Mouse (Mus musculus): ENCODE measurements around the gene Il9r.

Gene Il9r

DNA sequence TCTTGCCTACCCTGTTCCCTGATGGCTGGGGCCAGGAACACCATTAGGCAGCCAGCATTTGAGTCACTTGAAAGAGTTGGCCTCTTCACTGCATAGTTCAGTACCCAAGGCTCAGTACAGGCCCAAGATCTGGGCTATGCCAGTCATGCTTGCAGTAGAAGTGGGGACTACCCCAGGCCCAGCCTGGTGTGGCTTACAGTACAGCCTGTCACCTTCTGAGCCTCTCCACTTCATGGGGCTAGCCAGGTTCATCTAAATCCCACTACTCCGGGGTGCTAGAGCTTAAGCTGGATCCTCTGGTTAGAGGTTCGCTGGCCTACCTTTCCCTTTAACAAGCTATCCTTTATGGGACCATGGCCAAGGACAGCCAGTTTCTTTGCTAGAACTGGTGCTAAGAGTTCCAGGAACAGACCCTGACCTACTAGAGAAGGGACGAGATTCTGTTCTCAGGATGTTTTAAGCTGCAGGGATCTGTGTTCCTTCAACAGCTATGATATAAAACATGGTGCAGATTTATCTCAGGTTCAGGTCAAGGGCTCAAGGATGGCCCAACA, 28.3 kb upstream of the Il9r start:
- in situ Hi-C loops (cut with MboI; ENCODE audit: low pct_unique_long_range_greater_than_20kb in 1 of 2, low sequenced_read_pairs in 2 of 2, unreplicated experiment in 1 of 2), result no loop called here

DNA sequence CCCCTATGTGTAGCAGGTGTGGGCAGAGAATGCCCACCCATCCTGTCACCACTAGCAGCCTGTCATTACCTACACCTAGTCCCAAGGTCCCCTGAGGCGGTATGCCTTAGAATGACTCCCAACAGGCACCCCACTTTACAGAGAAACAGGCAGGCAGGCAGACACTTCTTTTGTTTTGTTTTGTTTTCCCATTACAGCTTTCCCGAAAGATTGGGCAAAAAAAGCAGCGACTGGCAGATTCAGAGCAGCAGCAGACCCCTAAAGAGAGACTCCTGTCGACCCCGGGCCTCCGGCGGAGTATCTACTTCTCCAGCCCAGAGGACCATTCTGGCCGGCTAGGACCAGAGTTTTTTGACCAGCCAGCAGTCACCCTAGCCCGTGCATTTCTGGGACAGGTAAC, 27.5 kb upstream of the Il9r start:
- in situ Hi-C loops (cut with MboI; ENCODE audit: low pct_unique_long_range_greater_than_20kb in 1 of 2, low sequenced_read_pairs in 2 of 2, unreplicated experiment in 1 of 2), result no loop called here

DNA sequence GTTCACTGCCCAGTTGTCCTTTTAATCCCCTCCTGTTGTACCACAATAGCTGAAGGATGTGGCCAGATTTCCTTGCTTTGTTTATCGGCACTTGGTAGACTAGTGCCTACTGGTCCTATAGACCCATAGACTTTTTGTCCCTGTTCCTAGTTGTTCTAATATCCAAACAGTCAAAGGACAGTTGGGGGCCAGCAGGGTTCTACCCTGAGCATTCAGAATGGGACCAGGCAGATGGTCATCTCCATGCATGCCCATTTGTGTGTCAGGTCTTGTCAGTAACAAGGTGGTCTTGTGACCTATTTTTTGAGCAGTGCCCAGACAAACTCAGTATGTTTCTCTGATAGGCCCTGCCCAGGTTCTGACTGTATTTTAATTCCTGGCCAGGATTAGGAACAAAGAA, 27.0 kb upstream of the Il9r start:
- in situ Hi-C loops (cut with MboI; ENCODE audit: low pct_unique_long_range_greater_than_20kb in 1 of 2, low sequenced_read_pairs in 2 of 2, unreplicated experiment in 1 of 2), result no loop called here

DNA sequence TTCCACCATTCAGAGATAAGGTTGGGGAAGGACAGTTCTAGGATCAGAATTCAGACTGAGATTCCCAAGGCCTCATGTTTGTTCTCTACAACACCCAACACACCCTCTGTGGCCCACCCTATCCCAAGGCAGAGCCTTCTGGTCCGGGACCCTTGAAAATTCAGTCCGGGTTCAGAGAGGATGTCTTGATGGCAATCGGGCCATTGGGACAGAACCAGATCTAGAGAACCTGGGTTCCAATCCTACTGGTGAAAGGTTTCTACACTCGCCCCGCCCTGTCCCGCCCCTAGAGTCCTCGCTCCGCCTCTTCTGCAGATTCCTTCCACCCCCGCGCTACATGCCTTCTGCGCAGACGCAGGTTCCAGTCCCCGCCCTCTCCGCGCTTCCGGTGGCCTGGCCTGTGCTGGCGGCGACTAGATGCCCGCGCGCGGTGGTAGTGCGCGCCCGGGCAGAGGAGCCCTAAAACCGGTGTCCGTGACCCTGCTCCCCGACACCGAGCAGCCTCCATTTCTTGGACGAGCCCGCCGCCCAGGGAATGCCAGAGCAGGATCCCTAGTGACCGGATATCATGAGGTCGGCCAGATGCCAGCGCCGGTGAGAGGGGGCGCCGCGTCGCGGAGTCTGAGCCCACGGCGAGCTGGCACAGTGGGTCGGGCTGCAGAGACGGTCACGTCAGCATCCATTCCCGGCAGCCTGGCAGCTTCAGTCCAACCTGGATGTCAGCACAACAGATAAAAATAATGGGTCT, 26.2 kb upstream of the Il9r start, which contains the start of gene Mpg:
TSS of gene Mpg (plus strand) at position 382 of the 748 bp plus-strand sequence.
- in situ Hi-C loops (cut with MboI; ENCODE audit: low pct_unique_long_range_greater_than_20kb in 1 of 2, low sequenced_read_pairs in 2 of 2, unreplicated experiment in 1 of 2), result no loop called here

DNA sequence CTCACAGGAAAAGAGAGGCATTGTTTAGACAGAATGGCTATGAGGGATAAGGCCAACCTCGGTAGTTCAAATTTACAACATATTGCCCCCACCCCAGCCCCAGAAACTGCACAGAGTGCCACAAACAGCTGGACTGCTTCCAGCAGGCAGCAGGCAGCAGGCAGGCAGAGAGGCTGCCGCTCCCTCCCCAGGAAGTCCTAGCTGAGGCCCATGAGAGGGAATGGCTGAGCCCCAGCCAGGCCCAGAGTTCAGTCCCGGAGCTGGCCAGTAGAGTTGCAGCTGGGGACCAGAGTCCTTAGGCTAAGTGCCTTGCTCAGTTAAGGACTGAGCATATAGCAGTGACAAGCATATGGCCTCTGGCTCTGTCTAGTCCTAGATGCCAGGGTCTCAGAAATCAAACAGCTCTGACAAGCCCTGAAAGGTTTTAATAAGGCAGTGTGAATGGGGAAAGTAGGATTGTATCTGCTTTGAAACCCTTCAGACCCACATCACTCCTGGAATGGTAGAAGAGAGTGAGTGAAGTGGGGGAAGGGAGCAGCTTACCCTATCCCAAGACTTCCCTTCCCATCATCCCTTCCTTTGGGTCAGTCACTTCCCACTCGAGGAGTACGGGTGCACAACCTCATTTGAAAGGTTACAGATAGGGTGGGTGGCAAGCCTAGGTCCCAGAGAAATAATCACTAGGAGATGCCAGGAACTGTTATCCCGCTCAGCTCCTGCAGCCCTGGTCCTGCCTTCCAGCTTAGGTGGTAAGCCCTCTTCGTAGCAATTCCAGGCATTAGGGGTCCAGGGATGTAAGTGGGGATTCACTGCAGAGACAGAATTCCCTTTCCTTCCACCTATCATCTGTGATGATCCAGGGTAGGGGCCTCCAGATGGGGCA, 25.4 kb upstream of the Il9r start:
- in situ Hi-C loops (cut with MboI; ENCODE audit: low pct_unique_long_range_greater_than_20kb in 1 of 2, low sequenced_read_pairs in 2 of 2, unreplicated experiment in 1 of 2), result no loop called here

- in situ Hi-C loops (cut with MboI; ENCODE audit: low pct_unique_long_range_greater_than_20kb in 1 of 2, low sequenced_read_pairs in 2 of 2, unreplicated experiment in 1 of 2), result no loop called here
These were observed 24.5 kb upstream of the Il9r start for GRCm38 (mm10) chr11:32224468-32225139.

GRCm38 (mm10) chr11:32223297-32223967, 23.4 kb upstream of the Il9r start:
- in situ Hi-C loops (cut with MboI; ENCODE audit: low pct_unique_long_range_greater_than_20kb in 1 of 2, low sequenced_read_pairs in 2 of 2, unreplicated experiment in 1 of 2), result no loop called here

GRCm38 (mm10) chr11:32222570-32223194, 22.6 kb upstream of the Il9r start:
- in situ Hi-C loops (cut with MboI; ENCODE audit: low pct_unique_long_range_greater_than_20kb in 1 of 2, low sequenced_read_pairs in 2 of 2, unreplicated experiment in 1 of 2), result no loop called here

DNA sequence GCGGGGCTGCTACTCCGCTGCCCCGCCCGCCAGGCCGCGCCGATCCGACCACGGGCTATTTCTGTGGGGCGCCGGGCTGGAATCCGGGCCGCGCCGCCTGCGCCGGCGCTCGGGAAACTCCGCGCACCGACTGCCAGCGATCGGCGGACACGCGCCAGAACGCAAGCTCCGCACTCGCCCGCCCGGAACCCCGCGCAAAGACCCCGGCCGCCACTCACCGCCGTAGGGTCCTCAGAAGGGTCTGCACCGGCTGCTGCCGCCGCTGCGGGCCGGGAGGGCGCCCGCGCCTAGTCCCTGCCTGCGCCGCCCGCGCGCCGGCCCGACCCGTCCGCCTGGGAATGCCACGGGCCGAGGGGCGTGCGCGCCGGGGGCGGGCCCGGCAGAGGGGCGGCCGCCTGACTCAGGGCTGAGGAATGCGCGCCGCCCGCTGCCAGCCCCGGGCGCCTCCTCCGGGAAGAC, 21.9 kb upstream of the Il9r start, which contains the start of gene Rhbdf1:
TSS of gene Rhbdf1 (minus strand) at position 350 of the 459 bp plus-strand sequence.
- in situ Hi-C loops (cut with MboI; ENCODE audit: low pct_unique_long_range_greater_than_20kb in 1 of 2, low sequenced_read_pairs in 2 of 2, unreplicated experiment in 1 of 2), result no loop called here

- in situ Hi-C loops (cut with MboI; ENCODE audit: low pct_unique_long_range_greater_than_20kb in 1 of 2, low sequenced_read_pairs in 2 of 2, unreplicated experiment in 1 of 2), result no loop called here
These were observed 21.3 kb upstream of the Il9r start for GRCm38 (mm10) chr11:32221225-32221950.

DNA sequence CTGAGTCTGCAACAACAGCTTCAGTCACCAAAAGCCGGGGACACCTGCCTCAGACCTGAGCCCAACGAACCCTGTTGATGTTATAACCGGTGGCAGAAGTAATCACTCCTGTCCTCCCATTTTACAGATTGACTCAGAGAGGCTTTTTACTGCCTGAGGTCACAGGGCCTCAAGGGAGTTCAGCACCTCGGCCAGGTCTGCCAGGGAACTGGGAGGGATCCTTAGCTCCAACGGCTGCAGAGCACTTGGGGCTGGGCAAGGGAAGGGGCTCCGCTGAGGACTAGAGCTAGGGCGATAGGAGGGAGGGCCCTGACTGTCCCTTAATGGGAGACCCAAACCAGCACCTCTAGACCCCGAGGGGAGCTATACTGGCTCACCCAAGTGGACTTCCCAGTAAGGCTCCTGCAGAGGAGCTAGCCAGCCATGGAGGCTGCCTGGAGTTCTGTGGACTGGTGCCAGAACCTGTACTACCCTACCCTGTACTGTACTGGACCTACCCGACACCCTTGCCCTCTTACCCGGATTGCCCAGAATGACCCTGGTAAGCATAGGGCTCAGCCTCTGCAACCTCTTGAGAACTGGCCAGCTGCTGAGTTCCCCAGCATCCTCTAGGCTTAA, 20.6 kb upstream of the Il9r start:
- in situ Hi-C loops (cut with MboI; ENCODE audit: low pct_unique_long_range_greater_than_20kb in 1 of 2, low sequenced_read_pairs in 2 of 2, unreplicated experiment in 1 of 2), result no loop called here

GRCm38 (mm10) chr11:32219287-32219686, 19.2 kb upstream of the Il9r start:
- in situ Hi-C loops (cut with MboI; ENCODE audit: low pct_unique_long_range_greater_than_20kb in 1 of 2, low sequenced_read_pairs in 2 of 2, unreplicated experiment in 1 of 2), result no loop called here

DNA sequence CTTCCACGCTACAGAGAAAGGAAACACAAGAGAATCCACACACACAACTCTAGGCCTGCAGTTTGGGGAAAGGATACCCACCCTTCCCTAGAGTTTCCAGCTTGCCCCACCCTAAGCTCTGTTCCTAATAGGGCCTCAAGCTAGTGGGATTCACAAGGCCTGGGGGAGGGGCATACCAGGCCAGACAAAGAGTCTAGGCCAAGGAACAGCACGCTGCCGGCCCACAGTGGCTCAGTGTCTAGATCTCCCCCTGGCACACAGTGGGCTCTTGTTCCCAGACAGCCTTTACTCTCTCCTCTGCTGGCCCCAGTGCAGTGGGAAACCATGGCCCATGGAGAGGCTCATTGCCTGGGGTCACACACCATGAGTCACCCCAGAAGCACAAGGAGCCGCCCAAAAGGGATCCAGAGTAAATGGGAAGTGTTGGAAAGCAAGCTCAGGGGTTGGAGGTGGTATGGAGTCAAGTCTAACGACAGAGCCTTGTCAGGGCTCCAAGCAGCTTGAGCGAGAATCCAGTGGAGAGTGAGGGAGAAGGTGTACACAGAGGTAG, 18.5 kb upstream of the Il9r start:
- in situ Hi-C loops (cut with MboI; ENCODE audit: low pct_unique_long_range_greater_than_20kb in 1 of 2, low sequenced_read_pairs in 2 of 2, unreplicated experiment in 1 of 2), result no loop called here

DNA sequence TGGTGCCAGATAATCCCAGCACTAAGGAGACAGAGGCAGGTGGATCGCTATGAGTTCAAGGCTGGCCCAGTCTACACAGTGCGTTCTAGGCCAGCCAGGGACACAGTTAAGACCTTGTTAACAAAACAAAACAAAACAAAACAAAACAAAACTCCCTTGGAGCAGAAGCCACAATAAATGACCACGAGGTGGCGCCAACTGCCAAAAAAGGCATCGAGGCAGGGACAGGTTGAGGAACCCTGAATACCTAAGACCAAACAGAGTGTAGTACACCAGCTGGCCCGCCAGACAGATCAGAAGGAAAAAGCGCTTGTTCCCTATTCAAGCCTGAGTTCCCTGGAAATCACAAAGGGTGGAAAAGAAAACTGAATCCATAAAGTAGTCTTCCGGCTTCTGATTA, 16.8 kb upstream of the Il9r start:
- in situ Hi-C loops (cut with MboI; ENCODE audit: low pct_unique_long_range_greater_than_20kb in 1 of 2, low sequenced_read_pairs in 2 of 2, unreplicated experiment in 1 of 2), result no loop called here

DNA sequence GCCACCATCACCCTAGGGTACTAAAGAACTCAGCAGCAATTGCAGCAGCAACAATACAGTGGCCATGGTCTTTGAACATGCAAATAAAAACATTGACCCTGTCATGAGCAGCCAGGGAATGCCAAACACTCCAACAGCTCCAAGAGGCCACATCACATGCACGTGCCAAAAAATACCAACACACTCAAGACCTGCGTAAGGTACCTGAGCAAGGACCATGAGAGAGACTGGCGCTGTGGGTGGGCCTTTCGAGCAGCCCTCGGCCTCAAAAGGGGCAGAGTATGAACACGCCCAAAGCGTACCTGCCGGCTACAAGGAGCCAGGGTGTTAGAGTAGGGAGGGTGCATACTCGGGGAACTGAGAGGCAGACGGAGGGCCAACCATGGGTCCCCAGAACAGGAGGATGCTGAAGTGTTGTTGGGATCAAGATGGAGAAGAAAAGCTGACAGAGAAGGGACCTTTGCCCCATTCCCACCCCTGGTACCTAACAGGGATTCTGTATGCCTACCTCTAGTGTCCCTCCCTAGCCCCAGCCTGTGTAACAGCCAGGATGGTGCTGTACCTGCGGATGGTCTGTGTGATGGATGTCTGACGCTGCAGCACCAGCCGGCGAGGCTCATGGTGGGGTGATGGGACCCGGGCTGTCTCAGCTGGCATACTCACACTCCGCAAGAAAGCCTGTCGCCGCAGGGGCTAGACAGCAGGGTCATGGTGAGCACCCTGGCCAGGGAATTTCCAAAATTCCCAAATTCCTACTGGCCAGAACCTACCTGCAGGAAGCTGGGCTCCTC, 15.5 kb upstream of the Il9r start:
- in situ Hi-C loops (cut with MboI; ENCODE audit: low pct_unique_long_range_greater_than_20kb in 1 of 2, low sequenced_read_pairs in 2 of 2, unreplicated experiment in 1 of 2), result no loop called here

DNA sequence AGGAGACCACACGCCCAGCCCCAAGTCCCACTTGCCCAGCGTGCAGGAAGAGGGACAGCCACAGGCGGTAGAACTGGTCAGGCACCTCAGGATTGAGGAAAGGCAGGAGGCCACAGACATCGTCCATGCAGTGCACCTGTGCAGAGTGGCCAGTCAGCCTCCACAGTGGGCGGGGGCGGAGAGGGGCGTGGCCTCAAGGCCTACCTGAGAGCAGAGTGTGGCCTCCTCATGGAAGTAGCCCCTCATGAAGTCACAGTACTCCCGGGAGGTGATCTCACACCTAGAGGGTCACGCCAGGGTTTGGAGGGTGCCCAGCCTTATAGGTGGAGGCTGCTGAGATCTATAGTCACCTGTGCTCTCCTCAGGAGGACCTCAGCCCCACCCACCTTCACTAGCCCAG, 10.5 kb upstream of the Il9r start:
- in situ Hi-C loops (cut with MboI; ENCODE audit: low pct_unique_long_range_greater_than_20kb in 1 of 2, low sequenced_read_pairs in 2 of 2, unreplicated experiment in 1 of 2), result no loop called here
